Mouse (Mus musculus) hindbrain, embryonic 13.5 days (tissue): Measurements from ENCODE around the gene Phlda2. TPM values are rescaled to one million over a fixed set of nuclear protein-coding genes. Genes with fewer than 3 reads are reported as not detected.
"Not testable (repeated sequence)": the region's sequence is repeated elsewhere in the genome, so short reads cannot be mapped to it uniquely, and the experiment has no call there.

ENCODE experiments used
- ATAC-seq: fragments of 200-750 bp; cut with Nextera tagmentation; 2 replicates; pipeline ENCODE4 v1.8.0; 2017; ENCODE audit warnings: moderate TSS enrichment; ENCODE audit not compliant: low FRiP score
- H3K27ac ChIP-seq: fragments of 300-500 bp; sonication (generic); 2 replicates; pipeline ENCODE4 v1.5.1; 2015; ENCODE audit warnings: inconsistent platforms, mild to moderate bottlenecking, moderate library complexity
- H3K27me3 ChIP-seq: fragments of 300-500 bp; sonication (generic); 2 replicates; pipeline ENCODE4 v1.6.1; 2015; ENCODE audit warnings: mild to moderate bottlenecking, inconsistent platforms
- H3K36me3 ChIP-seq: fragments of 300-500 bp; sonication (generic); 2 replicates; pipeline ENCODE4 v1.6.1; 2015; ENCODE audit warnings: mild to moderate bottlenecking, inconsistent platforms
- H3K4me1 ChIP-seq: fragments of 300-500 bp; sonication (generic); replicated peaks from 2 replicates; pipeline ENCODE4 v1.6.1; 2015; ENCODE audit warnings: inconsistent platforms
- H3K4me2 ChIP-seq: fragments of 300-500 bp; sonication (generic); 2 replicates; pipeline ENCODE4 v1.6.1; 2015; ENCODE audit warnings: inconsistent platforms, mild to moderate bottlenecking, moderate library complexity
- H3K4me3 ChIP-seq: fragments of 300-500 bp; sonication (generic); 2 replicates; pipeline ENCODE4 v1.5.1; 2015; ENCODE audit warnings: mild to moderate bottlenecking, inconsistent platforms
- H3K9ac ChIP-seq: fragments of 300-500 bp; sonication (generic); 2 replicates; pipeline ENCODE4 v1.6.1; 2015; ENCODE audit warnings: mild to moderate bottlenecking, inconsistent platforms
- H3K9me3 ChIP-seq: fragments of 300-500 bp; sonication (generic); 2 replicates; pipeline ENCODE4 v1.6.1; 2016; ENCODE audit warnings: inconsistent platforms
- WGBS: fragments of 180-500 bp; shearing (Covaris S2); methylation state at CpG from one replicate; pipeline ENCODE4 v1.1.7; 2015; 5-methylcytosine and 5-hydroxymethylcytosine counted together
- polyA plus RNA-seq: library from polyadenylated mRNA; unstranded; fragments of >200 nt; fragmentation: Nextera tagmentation; extraction: Ambion mirVana; gene quantifications from 2 replicates; pipeline ENCODE4 v1.2.1, GENCODE M21; 2015

The Phlda2 gene
- polyA plus RNA-seq = 0.53 and 1.5 TPM in 2 replicates

DNA sequence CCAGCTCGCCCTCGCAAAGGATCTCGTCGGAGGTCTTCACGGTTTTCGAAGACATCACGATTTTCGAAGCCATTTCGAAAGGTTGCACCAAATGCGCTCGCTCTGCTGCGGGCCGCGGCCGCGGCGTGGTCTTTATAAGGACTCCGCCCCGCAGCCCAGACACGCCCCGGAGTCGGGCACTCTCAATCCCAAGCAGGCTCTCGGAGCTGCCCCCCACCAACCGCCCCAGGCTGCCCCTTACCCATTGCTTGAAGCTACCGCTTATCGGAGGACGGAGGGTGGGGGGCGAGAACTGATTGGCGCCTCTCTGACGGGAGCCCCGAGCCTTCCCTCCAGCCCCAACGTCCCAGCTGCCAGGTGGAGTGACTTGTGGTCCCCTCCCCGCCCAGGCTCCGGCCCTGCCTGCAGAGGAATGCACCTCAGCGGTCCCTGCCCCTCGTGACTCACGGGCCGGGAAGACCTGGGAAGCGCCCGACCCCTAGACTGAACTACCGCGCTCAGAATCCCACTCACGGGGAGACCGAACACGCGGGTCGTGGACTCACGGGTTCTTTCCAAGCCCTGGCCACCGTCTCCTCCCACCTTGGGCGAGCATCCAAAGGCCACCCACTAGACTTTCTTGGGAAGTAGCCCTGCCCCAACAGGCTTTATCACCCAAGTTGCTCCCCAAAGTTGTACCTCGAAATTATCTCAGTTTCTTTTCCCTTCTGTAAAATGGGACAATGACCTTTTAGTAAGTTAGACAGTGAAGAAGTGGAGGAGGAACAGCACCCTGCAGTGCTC is at the start of gene Phlda2:
Gene Phlda2 (minus strand): TSS at position 733 of the 783 bp plus-strand sequence.
- 5% methylated on average over 51 of the region's 51 CpGs for WGBS
- H3K27me3 ChIP-seq = peaks cover 77% of the 10 kb centered on the region
- peak within 1 kb of the TSS; percentile 43 for H3K4me3 ChIP-seq
- ATAC-seq = no peak
- H3K4me2 ChIP-seq = peak within 1 kb of the TSS; percentile 63
- peak within 1 kb of the TSS; percentile 59 for H3K9ac ChIP-seq
- no peaks in the 10 kb centered on the region for H3K9me3 ChIP-seq
- H3K4me1 ChIP-seq = peaks cover 15% of the 10 kb centered on the region
- no peak within 1 kb of the TSS for H3K27ac ChIP-seq
- no peaks in the 10 kb centered on the region for H3K36me3 ChIP-seq

DNA sequence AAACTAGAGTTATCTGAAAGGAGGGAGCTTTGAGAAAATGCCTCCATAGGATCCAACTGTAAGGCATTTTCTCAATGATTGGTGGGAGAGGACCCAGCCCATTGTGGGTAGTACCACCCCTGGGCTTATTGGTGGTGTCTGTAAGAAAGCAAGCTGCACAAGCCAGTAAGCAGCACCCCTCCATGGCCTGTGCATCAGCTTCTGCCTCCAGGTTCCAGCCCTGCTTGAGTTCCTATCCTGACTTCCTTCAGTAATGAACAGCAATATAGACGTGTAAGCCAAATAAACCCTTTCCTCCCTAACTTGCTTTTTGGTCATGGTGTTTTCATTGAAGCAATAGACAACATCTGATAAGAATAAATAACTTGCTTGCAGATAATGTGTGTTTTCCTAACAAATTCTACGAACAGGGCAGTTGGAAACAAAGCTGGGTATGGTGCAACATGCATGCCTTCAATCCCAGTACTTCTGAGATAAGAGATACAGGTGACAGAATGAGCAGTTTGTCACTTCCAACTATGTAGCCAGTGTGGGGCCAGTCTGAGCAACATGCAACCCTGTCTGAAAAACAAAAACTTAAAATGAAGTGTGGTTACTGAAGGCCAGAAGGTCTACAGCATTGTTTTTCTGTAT is 46.8 kb upstream of the Phlda2 start:
- 35% methylated on average over 2 of the region's 2 CpGs for WGBS
- H3K36me3 ChIP-seq = peaks cover 16% of the 10 kb centered on the region
- peak; percentile 30 for ATAC-seq
- H3K4me2 ChIP-seq = peak overlapping the region; percentile 72
- peak overlapping the region; percentile 77 for H3K9ac ChIP-seq
- H3K27ac ChIP-seq = peak overlapping the region; percentile 87
- H3K27me3 ChIP-seq = no peaks in the 10 kb centered on the region
- no peaks in the 10 kb centered on the region for H3K9me3 ChIP-seq
- H3K4me1 ChIP-seq = peaks cover 39% of the 10 kb centered on the region
- H3K4me3 ChIP-seq = peak overlapping the region; percentile 97

- Histone ChIP-seq H3K9me3 (no peaks in the 10 kb centered on the region), H3K27ac (peak within 1 kb of the TSS; percentile 93), H3K27me3 (no peaks in the 10 kb centered on the region), H3K4me2 (peak within 1 kb of the TSS; percentile 72), H3K36me3 (peaks cover 9% of the 10 kb centered on the region), H3K9ac (peak within 1 kb of the TSS; percentile 94), H3K4me3 (peak within 1 kb of the TSS; percentile 97), H3K4me1 (peaks cover 39% of the 10 kb centered on the region)
- under 1% methylated on average over 39 of the region's 43 CpGs for WGBS
- peak; percentile 99 for ATAC-seq
These were observed 46.1 kb upstream of the Phlda2 start, which contains the start of gene Nap1l4 for GRCm38 (mm10) chr7:143548976-143549457. Gene Nap1l4 (minus strand): TSS chr7:143549106.

- Histone ChIP-seq H3K27me3 (no peaks in the 10 kb centered on the region), H3K4me2 (peak overlapping the region; percentile 71), H3K9me3 (no peaks in the 10 kb centered on the region), H3K27ac (peak overlapping the region; percentile 93), H3K9ac (peak overlapping the region; percentile 94), H3K4me3 (peak overlapping the region; percentile 97), H3K4me1 (peaks cover 45% of the 10 kb centered on the region), H3K36me3 (peaks cover 7% of the 10 kb centered on the region; the same call in 1 of the 2 replicates)
- under 1% methylated on average over 40 of the region's 63 CpGs for WGBS
- peak; percentile 78 for ATAC-seq
These were observed 45.4 kb upstream of the Phlda2 start for GRCm38 (mm10) chr7:143548231-143548961.

- H3K9me3 ChIP-seq = no peaks in the 10 kb centered on the region
- no peaks in the 10 kb centered on the region; the same call in 1 of the 2 replicates for H3K36me3 ChIP-seq
- 0 out of 2 replicates have a peak overlapping the region, but pooled peaks have one; percentile 11 for H3K4me2 ChIP-seq
- H3K9ac ChIP-seq = peak overlapping the region; percentile 10; the same call in 1 of the 2 replicates
- no peak overlapping the region for H3K27ac ChIP-seq
- ATAC-seq = no peak
- H3K4me3 ChIP-seq = no peak overlapping the region
- H3K4me1 ChIP-seq = peaks cover 56% of the 10 kb centered on the region
- 75% methylated on average over 2 of the region's 2 CpGs for WGBS
- no peaks in the 10 kb centered on the region for H3K27me3 ChIP-seq
These were observed 43.6 kb upstream of the Phlda2 start for GRCm38 (mm10) chr7:143546554-143546953.

- peaks cover 4% of the 10 kb centered on the region; the same call in 1 of the 2 replicates for H3K36me3 ChIP-seq
- no peak for ATAC-seq
- H3K9me3 ChIP-seq = no peaks in the 10 kb centered on the region
- H3K4me3 ChIP-seq = no peak overlapping the region
- peaks cover 50% of the 10 kb centered on the region for H3K4me1 ChIP-seq
- 93% methylated on average over 2 of the region's 2 CpGs for WGBS
- H3K27ac ChIP-seq = no peak overlapping the region
- H3K9ac ChIP-seq = no peak overlapping the region
- H3K27me3 ChIP-seq = no peaks in the 10 kb centered on the region
- H3K4me2 ChIP-seq = no peak overlapping the region
These were observed 41.4 kb upstream of the Phlda2 start for GRCm38 (mm10) chr7:143544368-143544767.

DNA sequence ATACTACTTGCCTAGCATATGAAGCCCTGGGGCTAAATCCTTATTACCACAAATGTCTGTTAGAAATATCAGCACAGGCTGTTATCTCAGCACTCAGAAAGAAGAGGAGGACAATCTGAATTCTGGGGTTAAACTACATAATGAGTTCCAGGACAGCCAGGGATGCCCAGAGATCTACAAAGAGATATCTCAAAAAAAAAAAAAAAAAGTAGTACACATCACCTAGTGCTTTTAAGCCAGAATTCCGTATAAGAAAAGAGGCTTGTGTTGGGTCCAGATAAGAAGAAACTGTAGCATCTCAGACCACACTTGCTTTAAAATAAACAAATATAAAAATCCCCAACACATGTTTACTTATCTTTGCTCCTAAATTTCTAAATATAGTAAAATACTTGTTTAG is 35.7 kb upstream of the Phlda2 start:
- peaks cover 59% of the 10 kb centered on the region for H3K36me3 ChIP-seq
- H3K27me3 ChIP-seq = no peaks in the 10 kb centered on the region
- no peak overlapping the region for H3K4me2 ChIP-seq
- H3K4me1 ChIP-seq = peaks cover 14% of the 10 kb centered on the region
- no peak overlapping the region for H3K27ac ChIP-seq
- no peak overlapping the region for H3K9ac ChIP-seq
- no peak for ATAC-seq
- WGBS = 87% methylated on average over 1 of the region's 1 CpGs
- H3K9me3 ChIP-seq = no peaks in the 10 kb centered on the region
- H3K4me3 ChIP-seq = no peak overlapping the region

GRCm38 (mm10) chr7:143538229-143538628 is 35.3 kb upstream of the Phlda2 start:
- not testable (repeated sequence) for H3K4me1 ChIP-seq, ATAC-seq, H3K9ac ChIP-seq, H3K4me3 ChIP-seq, H3K4me2 ChIP-seq, H3K27me3 ChIP-seq, H3K27ac ChIP-seq, H3K9me3 ChIP-seq
- WGBS = 95% methylated on average over 6 of the region's 6 CpGs
- peaks cover 63% of the 10 kb centered on the region for H3K36me3 ChIP-seq

GRCm38 (mm10) chr7:143536251-143536650 is 33.3 kb upstream of the Phlda2 start:
- Histone ChIP-seq H3K36me3 (peaks cover 82% of the 10 kb centered on the region), H3K4me1 (0 out of 2 replicates have a peak, but pooled peaks cover 2% of the 10 kb centered on the region)

DNA sequence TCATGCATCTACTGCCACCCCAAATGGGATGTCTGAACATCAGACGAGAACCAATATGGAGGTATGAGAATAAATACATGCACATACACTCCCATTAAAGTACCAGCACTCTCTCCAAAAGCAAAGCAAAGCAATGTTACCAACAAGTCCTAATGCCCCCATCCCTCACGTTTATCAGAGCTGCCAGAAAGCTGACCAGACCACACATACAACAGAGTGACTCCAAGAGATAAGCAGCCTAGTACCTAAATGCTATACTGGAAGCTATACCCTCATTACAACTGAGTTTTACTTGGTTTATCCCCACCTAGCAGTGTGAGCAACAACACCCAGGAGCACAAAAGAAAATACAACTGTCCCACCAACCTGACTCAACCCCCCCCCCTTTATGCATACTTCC is 30.3 kb upstream of the Phlda2 start:
- Histone ChIP-seq H3K9ac (no peak overlapping the region), H3K9me3 (no peaks in the 10 kb centered on the region), H3K27ac (no peak overlapping the region), H3K4me2 (no peak overlapping the region), H3K27me3 (no peaks in the 10 kb centered on the region), H3K4me1 (0 out of 2 replicates have a peak, but pooled peaks cover 2% of the 10 kb centered on the region), H3K4me3 (no peak overlapping the region), H3K36me3 (peaks cover 99% of the 10 kb centered on the region)
- WGBS = 87% methylated on average over 2 of the region's 2 CpGs
- ATAC-seq = no peak

More at GRCm38 (mm10) chr7:143536251-143536650, 33.3 kb upstream of the Phlda2 start:
- ATAC-seq = no peak
- no peaks in the 10 kb centered on the region for H3K9me3 ChIP-seq
- no peak overlapping the region for H3K9ac ChIP-seq
- 91% methylated on average over 3 of the region's 3 CpGs for WGBS
- H3K4me2 ChIP-seq = no peak overlapping the region
- no peak overlapping the region for H3K27ac ChIP-seq
- H3K27me3 ChIP-seq = no peaks in the 10 kb centered on the region
- H3K4me3 ChIP-seq = no peak overlapping the region

GRCm38 (mm10) chr7:143532410-143532809 is 29.5 kb upstream of the Phlda2 start:
- no peak for ATAC-seq
- Histone ChIP-seq H3K9ac (no peak overlapping the region), H3K4me1 (0 out of 2 replicates have a peak, but pooled peaks cover 2% of the 10 kb centered on the region), H3K4me2 (no peak overlapping the region), H3K9me3 (no peaks in the 10 kb centered on the region), H3K27ac (no peak overlapping the region), H3K4me3 (no peak overlapping the region), H3K27me3 (no peaks in the 10 kb centered on the region), H3K36me3 (peaks cover 99% of the 10 kb centered on the region)
- 89% methylated on average over 1 of the region's 1 CpGs for WGBS

DNA sequence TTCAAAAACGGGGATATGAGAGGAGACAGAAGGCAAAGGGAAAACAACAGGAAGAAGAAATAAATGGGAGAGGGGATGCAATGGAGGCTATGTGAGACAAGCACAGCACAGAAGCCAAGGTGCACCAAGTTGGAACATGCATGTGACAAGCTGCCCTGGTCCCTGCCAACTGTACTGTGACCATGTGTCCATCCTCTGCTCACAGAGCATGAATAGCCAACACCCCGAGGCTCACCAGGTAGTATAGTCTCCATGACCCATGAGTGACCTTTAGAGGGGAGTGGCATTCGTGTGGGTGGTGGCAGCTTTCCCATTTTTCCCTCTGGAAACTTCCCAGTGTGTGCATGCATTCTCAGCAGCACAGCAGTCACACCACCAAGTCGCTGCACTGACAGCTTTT is 16.4 kb upstream of the Phlda2 start:
- Histone ChIP-seq H3K4me1 (no peaks in the 10 kb centered on the region), H3K4me3 (no peak overlapping the region), H3K36me3 (peaks cover 98% of the 10 kb centered on the region), H3K4me2 (no peak overlapping the region), H3K9ac (no peak overlapping the region), H3K27ac (no peak overlapping the region), H3K9me3 (no peaks in the 10 kb centered on the region), H3K27me3 (no peaks in the 10 kb centered on the region)
- ATAC-seq = no peak
- WGBS = 83% methylated on average over 4 of the region's 4 CpGs
